Mouse (Mus musculus): ENCODE measurements at regions not wholly inside any gene's neighbourhood (a gene's known extent, or its start where the extent isn't known, plus 50 kb on each side); places are given as distances from the start of the nearest gene placed in this dataset.
"Not testable (repeated sequence)": the region's sequence is repeated elsewhere in the genome, so short reads cannot be mapped to it uniquely, and the experiment has no call there.

- Histone ChIP-seq H3K79me2 (replicated peaks; ENCODE audit: control insufficient read depth, insufficient read depth, low read length) (no peaks in the 10 kb centered on the region), H3K36me3 (ENCODE audit: control insufficient read depth, insufficient read depth, low read length) (no peaks in the 10 kb centered on the region), H3K27ac (no peak overlapping the region), H3K9ac (ENCODE audit: low read depth, low read length) (no peak overlapping the region), H3K4me3 (no peak overlapping the region), H3K27me3 (ENCODE audit: control insufficient read depth, insufficient read depth, low read length) (no peaks in the 10 kb centered on the region), H3K4me1 (ENCODE audit: control insufficient read depth, insufficient read depth, low read length) (no peaks in the 10 kb centered on the region)
- no peak for DNase-seq
- no peak for TF ChIP-seq EP300 (IDR thresholded peaks at IDR 0.05; ENCODE audit: insufficient read depth, low read depth, low read length)
- no peak for TF ChIP-seq POLR2A (IDR thresholded peaks at IDR 0.05; ENCODE audit: insufficient read depth, low read depth, low read length)
- TF ChIP-seq CTCF (IDR thresholded peaks at IDR 0.05): no peak
- intact Hi-C loops (cut with DNase I): no loop called here
- 47% methylated on average over 4 of the region's 4 CpGs for WGBS
Observed at GRCm38 (mm10) chr17:48720506-48720905, 211.7 kb upstream of the Lrfn2 start.

- no peak overlapping the region for H3K27ac ChIP-seq
- H3K4me3 ChIP-seq: no peak overlapping the region
- H3K27me3 ChIP-seq (ENCODE audit: control insufficient read depth, insufficient read depth, low read length): no peaks in the 10 kb centered on the region
- H3K36me3 ChIP-seq (ENCODE audit: control insufficient read depth, insufficient read depth, low read length): no peaks in the 10 kb centered on the region
- 50% methylated on average over 10 of the region's 10 CpGs for whole genome bisulfite sequencing
- H3K4me1 ChIP-seq (ENCODE audit: control insufficient read depth, insufficient read depth, low read length): no peaks in the 10 kb centered on the region
- TF ChIP-seq CTCF (IDR thresholded peaks at IDR 0.05): no peak
- no peak for TF ChIP-seq POLR2A (IDR thresholded peaks at IDR 0.05; ENCODE audit: insufficient read depth, low read depth, low read length)
- TF ChIP-seq EP300 (IDR thresholded peaks at IDR 0.05; ENCODE audit: insufficient read depth, low read depth, low read length): no peak
- peak in 1 of 2 experiments; percentile 7 for DNase-seq
- no peak overlapping the region for H3K9ac ChIP-seq (ENCODE audit: low read depth, low read length)
- H3K79me2 ChIP-seq (replicated peaks; ENCODE audit: control insufficient read depth, insufficient read depth, low read length): no peaks in the 10 kb centered on the region
- intact Hi-C loops (cut with DNase I): no loop called here
Observed at GRCm38 (mm10) chr17:48723286-48723685, 208.9 kb upstream of the Lrfn2 start.

- Histone ChIP-seq H3K36me3 (ENCODE audit: control insufficient read depth, insufficient read depth, low read length) (no peaks in the 10 kb centered on the region), H3K9ac (ENCODE audit: low read depth, low read length) (no peak overlapping the region), H3K79me2 (replicated peaks; ENCODE audit: control insufficient read depth, insufficient read depth, low read length) (no peaks in the 10 kb centered on the region), H3K4me1 (ENCODE audit: control insufficient read depth, insufficient read depth, low read length) (no peaks in the 10 kb centered on the region), H3K27ac (no peak overlapping the region), H3K27me3 (ENCODE audit: control insufficient read depth, insufficient read depth, low read length) (no peaks in the 10 kb centered on the region), H3K4me3 (no peak overlapping the region)
- intact Hi-C loops (cut with DNase I): no loop called here
- 83% methylated on average over 11 of the region's 11 CpGs for WGBS
- DNase-seq: no peak
- TF ChIP-seq POLR2A (IDR thresholded peaks at IDR 0.05; ENCODE audit: insufficient read depth, low read depth, low read length) (no peak), EP300 (IDR thresholded peaks at IDR 0.05; ENCODE audit: insufficient read depth, low read depth, low read length) (no peak), CTCF (IDR thresholded peaks at IDR 0.05) (no peak)
Observed at GRCm38 (mm10) chr17:48724513-48725112, 207.6 kb upstream of the Lrfn2 start.

GRCm38 (mm10) chr17:48726460-48726859 is 205.7 kb upstream of the Lrfn2 start:
- intact Hi-C loops (cut with DNase I): no loop called here
- H3K27me3 ChIP-seq (ENCODE audit: control insufficient read depth, insufficient read depth, low read length): no peaks in the 10 kb centered on the region
- H3K4me1 ChIP-seq (ENCODE audit: control insufficient read depth, insufficient read depth, low read length): no peaks in the 10 kb centered on the region
- H3K9ac ChIP-seq (ENCODE audit: low read depth, low read length): no peak overlapping the region
- no peak for DNase-seq
- WGBS: 14% methylated on average over 3 of the region's 3 CpGs
- TF ChIP-seq EP300 (IDR thresholded peaks at IDR 0.05; ENCODE audit: insufficient read depth, low read depth, low read length) (no peak), CTCF (IDR thresholded peaks at IDR 0.05) (no peak), POLR2A (IDR thresholded peaks at IDR 0.05; ENCODE audit: insufficient read depth, low read depth, low read length) (no peak)
- H3K79me2 ChIP-seq (replicated peaks; ENCODE audit: control insufficient read depth, insufficient read depth, low read length): no peaks in the 10 kb centered on the region
- no peak overlapping the region for H3K27ac ChIP-seq
- no peaks in the 10 kb centered on the region for H3K36me3 ChIP-seq (ENCODE audit: control insufficient read depth, insufficient read depth, low read length)
- no peak overlapping the region for H3K4me3 ChIP-seq

GRCm38 (mm10) chr17:48733801-48734200 is 198.4 kb upstream of the Lrfn2 start:
- WGBS: 80% methylated on average over 9 of the region's 9 CpGs
- Histone ChIP-seq H3K79me2 (replicated peaks; ENCODE audit: control insufficient read depth, insufficient read depth, low read length) (no peaks in the 10 kb centered on the region), H3K36me3 (ENCODE audit: control insufficient read depth, insufficient read depth, low read length) (no peaks in the 10 kb centered on the region), H3K27me3 (ENCODE audit: control insufficient read depth, insufficient read depth, low read length) (no peaks in the 10 kb centered on the region), H3K27ac (no peak overlapping the region), H3K4me1 (ENCODE audit: control insufficient read depth, insufficient read depth, low read length) (no peaks in the 10 kb centered on the region), H3K4me3 (no peak overlapping the region), H3K9ac (ENCODE audit: low read depth, low read length) (no peak overlapping the region)
- intact Hi-C loops (cut with DNase I): no loop called here
- TF ChIP-seq EP300 (IDR thresholded peaks at IDR 0.05; ENCODE audit: insufficient read depth, low read depth, low read length): no peak
- no peak for TF ChIP-seq POLR2A (IDR thresholded peaks at IDR 0.05; ENCODE audit: insufficient read depth, low read depth, low read length)
- no peak for TF ChIP-seq CTCF (IDR thresholded peaks at IDR 0.05)
- no peak for DNase-seq

- 59% methylated on average over 2 of the region's 2 CpGs for WGBS
- DNase-seq; intact Hi-C loops (cut with DNase I); H3K4me1 ChIP-seq (ENCODE audit: control insufficient read depth, insufficient read depth, low read length); H3K79me2 ChIP-seq (replicated peaks; ENCODE audit: control insufficient read depth, insufficient read depth, low read length); H3K4me3 ChIP-seq; H3K27ac ChIP-seq; H3K27me3 ChIP-seq (ENCODE audit: control insufficient read depth, insufficient read depth, low read length); H3K9ac ChIP-seq (ENCODE audit: low read depth, low read length); H3K36me3 ChIP-seq (ENCODE audit: control insufficient read depth, insufficient read depth, low read length): not testable (repeated sequence)
Observed at GRCm38 (mm10) chr17:48737181-48737580, 195.0 kb upstream of the Lrfn2 start.

Measured in heart, adult 2 months (tissue).